Mouse (Mus musculus): ENCODE measurements around the gene Esyt3.

The Esyt3 gene

GRCm38 (mm10) chr9:99354796-99355195, 3.6 kb downstream of the Esyt3 start:
- DNase-seq (ENCODE audit: low read depth, low spot score), result no peak

GRCm38 (mm10) chr9:99353390-99353789, 5.0 kb downstream of the Esyt3 start:
- DNase-seq (ENCODE audit: low read depth, low spot score), result no peak

GRCm38 (mm10) chr9:99352964-99353363, 5.4 kb downstream of the Esyt3 start:
- DNase-seq (ENCODE audit: low read depth, low spot score), result no peak

- DNase-seq (ENCODE audit: low read depth, low spot score), result no peak
Measured at GRCm38 (mm10) chr9:99345351-99345792, 13.0 kb downstream of the Esyt3 start.

- DNase-seq (ENCODE audit: low read depth, low spot score), result no peak
Measured at GRCm38 (mm10) chr9:99341600-99341999, 16.8 kb downstream of the Esyt3 start.

- DNase-seq (ENCODE audit: low read depth, low spot score), result no peak
Measured at GRCm38 (mm10) chr9:99340126-99340525, 18.2 kb downstream of the Esyt3 start.

- DNase-seq (ENCODE audit: low read depth, low spot score), result peak; percentile 67
Measured at GRCm38 (mm10) chr9:99339182-99339581, 19.2 kb downstream of the Esyt3 start.

- no peak for DNase-seq (ENCODE audit: low read depth, low spot score)
Measured at GRCm38 (mm10) chr9:99338293-99338692, 20.1 kb downstream of the Esyt3 start.

- DNase-seq (ENCODE audit: low read depth, low spot score), result no peak
Measured at GRCm38 (mm10) chr9:99336538-99336937, 21.8 kb downstream of the Esyt3 start.

- no peak for DNase-seq (ENCODE audit: low read depth, low spot score)
Measured at GRCm38 (mm10) chr9:99326881-99327280, 31.5 kb downstream of the Esyt3 start.

GRCm38 (mm10) chr9:99325961-99326360, 32.4 kb downstream of the Esyt3 start:
- no peak for DNase-seq (ENCODE audit: low read depth, low spot score)

- no peak for DNase-seq (ENCODE audit: low read depth, low spot score)
Measured at GRCm38 (mm10) chr9:99325208-99325929, 33.0 kb downstream of the Esyt3 start.

GRCm38 (mm10) chr9:99320006-99320405, 38.4 kb downstream of the Esyt3 start:
- DNase-seq (ENCODE audit: low read depth, low spot score), result no peak

- DNase-seq (ENCODE audit: low read depth, low spot score), result no peak
Measured at GRCm38 (mm10) chr9:99319343-99319951, 38.9 kb downstream of the Esyt3 start.

- no peak for DNase-seq (ENCODE audit: low read depth, low spot score)
Measured at GRCm38 (mm10) chr9:99306226-99306625, 52.1 kb downstream of the Esyt3 start.

GRCm38 (mm10) chr9:99304296-99304695, 54.1 kb downstream of the Esyt3 start:
- DNase-seq (ENCODE audit: low read depth, low spot score), result no peak

Data from ES-CJ7 (cell line).